Mouse (Mus musculus) MEL (cell line): Measurements from ENCODE around the gene Hsh2d. TPM values are rescaled to one million over a fixed set of nuclear protein-coding genes. Genes with fewer than 3 reads are reported as not detected.

Experiments used
- DNase-seq: peaks from one replicate; pipeline ENCODE4 v3.0.0; 2011; ENCODE audit warnings: low read depth, low spot score
- H3K27ac ChIP-seq: 2 replicates; pipeline ENCODE4 v1.5.1; 2012; ENCODE audit warnings: low read depth, mild to moderate bottlenecking, control low read depth, low read length, moderate library complexity; ENCODE audit not compliant: control insufficient read depth
- H3K27me3 ChIP-seq, 2 experiments: fragments of 150-350 bp in 1 of 2; sonication (generic) in 1 of 2; 2 replicates each; pipeline ENCODE4 v1.6.1; 2012; ENCODE audit warnings: low read length in 2 of 2, mild to moderate bottlenecking in 2 of 2, improper control_type of control experiment in 1 of 2, moderate library complexity in 1 of 2; ENCODE audit not compliant: insufficient read depth in 2 of 2, control insufficient read depth in 1 of 2
- H3K36me3 ChIP-seq, 2 experiments: 2 replicates each; pipeline ENCODE4 v1.6.1; 2012 to 2014; ENCODE audit warnings: low read length in 2 of 2, improper control_type of control experiment in 1 of 2, inconsistent platforms in 1 of 2, mild to moderate bottlenecking in 1 of 2; ENCODE audit not compliant: insufficient read depth in 2 of 2, control insufficient read depth in 1 of 2
- H3K4me1 ChIP-seq, 2 experiments: fragments of 150-350 bp in 1 of 2; sonication (generic) in 1 of 2; 2 replicates each; pipeline ENCODE4 v1.6.1; 2012; ENCODE audit warnings: low read length in 2 of 2, improper control_type of control experiment in 1 of 2, mild to moderate bottlenecking in 1 of 2; ENCODE audit not compliant: insufficient read depth in 2 of 2, control insufficient read depth in 1 of 2
- H3K4me3 ChIP-seq, 2 experiments: fragments of 150-350 bp in 1 of 2; sonication (generic) in 1 of 2; 2 replicates each; pipeline ENCODE4 v1.5.1; 2012; ENCODE audit warnings: low read depth in 2 of 2, low read length in 2 of 2, mild to moderate bottlenecking in 2 of 2, moderate library complexity in 2 of 2, control low read depth in 1 of 2, improper control_type of control experiment in 1 of 2; ENCODE audit not compliant: control insufficient read depth in 1 of 2, insufficient read depth in 1 of 2
- H3K79me2 ChIP-seq: 2 replicates; pipeline ENCODE4 v1.6.1; 2012; ENCODE audit warnings: mild to moderate bottlenecking, low read length, moderate library complexity; ENCODE audit not compliant: control insufficient read depth, poor library complexity, insufficient read depth
- H3K9ac ChIP-seq: 2 replicates; pipeline ENCODE4 v1.6.1; 2012; ENCODE audit warnings: low read depth, mild to moderate bottlenecking, control low read depth, low read length, moderate library complexity; ENCODE audit not compliant: control insufficient read depth, poor library complexity, severe bottlenecking
- H3K9me3 ChIP-seq: fragments of 150-350 bp; sonication (generic); replicated peaks from 2 replicates; pipeline ENCODE4 v1.6.1; 2012; ENCODE audit warnings: mild to moderate bottlenecking, low read length, improper control_type of control experiment, moderate library complexity; ENCODE audit not compliant: insufficient read depth
- BHLHE40 ChIP-seq: IDR thresholded peaks from 2 replicates; pipeline ENCODE4 v1.6.1; 2012; ENCODE audit warnings: low read depth, mild to moderate bottlenecking, inconsistent platforms, low read length, improper control_type of control experiment, borderline replicate concordance
- CTCF ChIP-seq, 3 experiments: IDR thresholded peaks in 2 of 3; conservative IDR thresholded peaks in 1 of 3; 2 replicates each; pipeline ENCODE4 v1.5.1; 2011 to 2012; ENCODE audit warnings: low read length in 3 of 3, low read depth in 2 of 3, mild to moderate bottlenecking in 2 of 3, improper control_type of control experiment in 1 of 3, inconsistent platforms in 1 of 3, mixed read lengths in 1 of 3, moderate library complexity in 1 of 3; ENCODE audit not compliant: control insufficient read depth in 1 of 3, insufficient read depth in 1 of 3, poor library complexity in 1 of 3, severe bottlenecking in 1 of 3
- EP300 ChIP-seq, 2 experiments: IDR thresholded peaks; 2 replicates each; pipeline ENCODE4 v1.6.1; 2011; ENCODE audit warnings: improper control_type of control experiment in 2 of 2, low read length in 2 of 2, low read depth in 1 of 2, mild to moderate bottlenecking in 1 of 2
- ETS1 ChIP-seq: IDR thresholded peaks from 2 replicates; pipeline ENCODE4 v1.6.1; 2012; ENCODE audit warnings: low read depth, mild to moderate bottlenecking, inconsistent platforms, low read length, improper control_type of control experiment, moderate library complexity
- GABPA ChIP-seq: IDR thresholded peaks from 2 replicates; pipeline ENCODE4 v1.6.1; 2012; ENCODE audit warnings: low read depth, mild to moderate bottlenecking, inconsistent platforms, low read length, improper control_type of control experiment, moderate library complexity
- GATA1 ChIP-seq: IDR thresholded peaks from 2 replicates; pipeline ENCODE4 v1.6.1; 2011; ENCODE audit warnings: low read depth, low read length, improper control_type of control experiment
- JUND ChIP-seq: IDR thresholded peaks from 2 replicates; pipeline ENCODE4 v1.6.1; 2011; ENCODE audit warnings: low read depth, mild to moderate bottlenecking, improper control_type of control experiment, low read length
- KAT2A ChIP-seq: conservative IDR thresholded peaks from 2 replicates; pipeline ENCODE4 v1.6.1; 2012; ENCODE audit warnings: low read depth, low read length, improper control_type of control experiment, inconsistent platforms
- MAX ChIP-seq: IDR thresholded peaks from 2 replicates; pipeline ENCODE4 v1.6.1; 2011; ENCODE audit warnings: low read length, improper control_type of control experiment
- MYC ChIP-seq: IDR thresholded peaks from 2 replicates; pipeline ENCODE4 v1.6.1; 2011; ENCODE audit warnings: low read depth, mild to moderate bottlenecking, low read length, improper control_type of control experiment, moderate library complexity
- POLR2AphosphoS2 ChIP-seq: IDR thresholded peaks from 2 replicates; pipeline ENCODE4 v1.6.1; 2011; ENCODE audit warnings: low read length, improper control_type of control experiment
- POLR2AphosphoS5 ChIP-seq: IDR thresholded peaks from 2 replicates; pipeline ENCODE4 v1.6.1; 2012; ENCODE audit warnings: low read depth, borderline replicate concordance, mild to moderate bottlenecking, inconsistent platforms, low read length, moderate library complexity, mixed read lengths
- RAD21 ChIP-seq: IDR thresholded peaks from 2 replicates; pipeline ENCODE4 v1.6.1; 2011; ENCODE audit warnings: mild to moderate bottlenecking, low read depth, low read length, improper control_type of control experiment
- SMC3 ChIP-seq: IDR thresholded peaks from 2 replicates; pipeline ENCODE4 v1.6.1; 2011; ENCODE audit warnings: low read depth, low read length, improper control_type of control experiment
- TAL1 ChIP-seq: IDR thresholded peaks from 2 replicates; pipeline ENCODE4 v1.6.1; 2012; ENCODE audit warnings: mild to moderate bottlenecking, inconsistent platforms, low read length, moderate library complexity, mixed read lengths
- TBP ChIP-seq: IDR thresholded peaks from 2 replicates; pipeline ENCODE4 v1.8.0; 2011; ENCODE audit warnings: low read depth, low read length, improper control_type of control experiment
- TCF12 ChIP-seq: IDR thresholded peaks from 2 replicates; pipeline ENCODE4 v1.6.1; 2014; ENCODE audit warnings: low read depth, mild to moderate bottlenecking, inconsistent platforms, low read length, improper control_type of control experiment, moderate library complexity
- USF1 ChIP-seq: IDR thresholded peaks from 2 replicates; pipeline ENCODE4 v1.6.1; 2014; ENCODE audit warnings: low read depth, mild to moderate bottlenecking, inconsistent platforms, low read length, improper control_type of control experiment, moderate library complexity
- USF2 ChIP-seq, 2 experiments: IDR thresholded peaks; 2 replicates each; pipeline ENCODE4 v1.6.1; 2011 to 2012; ENCODE audit warnings: improper control_type of control experiment in 2 of 2, low read length in 2 of 2, borderline replicate concordance in 1 of 2, inconsistent platforms in 1 of 2, low read depth in 1 of 2, mild to moderate bottlenecking in 1 of 2; ENCODE audit not compliant: insufficient read depth in 1 of 2
- ZC3H11A ChIP-seq: IDR thresholded peaks from 2 replicates; pipeline ENCODE4 v1.6.1; 2012; ENCODE audit warnings: low read depth, mild to moderate bottlenecking, inconsistent platforms, low read length, improper control_type of control experiment
- ZNF384 ChIP-seq: IDR thresholded peaks from 2 replicates; pipeline ENCODE4 v1.6.1; 2012; ENCODE audit warnings: low read depth, mild to moderate bottlenecking, inconsistent platforms, low read length, improper control_type of control experiment
- polyA plus RNA-seq, 2 experiments: library from polyadenylated mRNA; stranded (reverse) in 1 of 2; unstranded in 1 of 2; fragments of >175 nt in 1 of 2; fragments of >200 nt in 1 of 2; gene quantifications; 2 replicates each; pipeline versions ENCODE4 v1.2.1 to v1.2.4; 2012; ENCODE audit warnings: low replicate concordance in 2 of 2, low read depth in 1 of 2; ENCODE audit not compliant: insufficient read length in 2 of 2, insufficient read depth in 1 of 2, missing spikeins in 1 of 2
- total RNA-seq: library from RNA; depleted of rRNA; stranded (reverse); fragments of 300-350 nt; gene quantifications from 2 replicates; pipeline ENCODE4 v1.2.3, GENCODE M21; 2012

Hsh2d gene
- total and polyA plus RNA-seq, 3 experiments, result 0.04 to 0.13 TPM; not detected in 1

DNA sequence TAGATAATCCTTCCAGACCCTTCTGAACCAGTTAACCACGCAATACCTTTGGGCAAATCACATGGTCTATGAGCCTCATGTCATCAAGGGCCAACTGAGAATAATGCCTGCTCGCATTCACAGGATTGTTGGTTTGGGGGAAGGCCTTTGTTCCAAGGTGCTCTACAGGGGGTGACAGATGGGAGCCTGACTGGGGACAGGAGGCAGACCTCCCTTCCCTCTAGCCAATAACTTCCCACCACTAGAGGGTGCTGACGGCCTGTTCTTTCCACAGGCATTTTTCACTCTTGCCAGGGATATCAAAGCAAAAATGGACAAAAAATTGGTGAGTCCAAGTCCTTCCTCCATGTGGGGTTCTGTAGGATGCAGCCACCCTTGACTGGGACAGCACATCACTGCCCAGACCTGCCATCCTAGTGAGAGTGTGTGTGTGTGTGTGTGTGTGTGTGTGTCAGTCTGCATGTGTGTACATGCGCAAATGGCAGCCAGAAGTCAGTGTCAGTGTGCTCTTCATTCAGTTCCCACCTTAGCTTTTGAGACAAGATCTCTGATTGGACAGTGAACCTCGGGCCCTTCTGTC is 12.0 kb upstream of the Hsh2d start:
- peak; percentile 64 for DNase-seq
- Histone ChIP-seq H3K9ac (no peak overlapping the region), H3K4me3 (no peak overlapping the region), H3K27ac (no peak overlapping the region), H3K36me3 (peaks cover 0 to 3% of the 10 kb centered on the region in 2 experiments; a peak in 1 of 4 replicates), H3K79me2 (no peaks in the 10 kb centered on the region), H3K27me3 (no peaks in the 10 kb centered on the region), H3K9me3 (no peaks in the 10 kb centered on the region), H3K4me1 (no peaks in the 10 kb centered on the region; a peak in 1 of 4 replicates)
- no peak for TF ChIP-seq BHLHE40
- TF ChIP-seq ZC3H11A, result 0 out of 2 replicates have a peak, but pooled peaks have one; percentile 41
- peak; percentile 59 for TF ChIP-seq RAD21
- peak; percentile 45 to 66 (median 63) for TF ChIP-seq CTCF (IDR thresholded peaks at IDR 0.05 in 2 of 3, conservative IDR thresholded peaks at IDR 0.05 in 1 of 3; ENCODE audit: control insufficient read depth in 1 of 3, insufficient read depth in 1 of 3, low read depth in 2 of 3, low read length in 3 of 3, poor library complexity in 1 of 3, severe bottlenecking in 1 of 3)
- TF ChIP-seq MAX, result no peak
- TF ChIP-seq ETS1, result no peak
- TF ChIP-seq KAT2A, result no peak
- TF ChIP-seq POLR2AphosphoS5, result no peak
- TF ChIP-seq SMC3, result peak; percentile 58
- TF ChIP-seq TCF12, result no peak
- no peak for TF ChIP-seq MYC
- no peak for TF ChIP-seq GABPA
- TF ChIP-seq TAL1, result no peak
- no peak for TF ChIP-seq USF1
- no peak for TF ChIP-seq JUND
- no peak for TF ChIP-seq GATA1
- no peak for TF ChIP-seq POLR2AphosphoS2

DNA sequence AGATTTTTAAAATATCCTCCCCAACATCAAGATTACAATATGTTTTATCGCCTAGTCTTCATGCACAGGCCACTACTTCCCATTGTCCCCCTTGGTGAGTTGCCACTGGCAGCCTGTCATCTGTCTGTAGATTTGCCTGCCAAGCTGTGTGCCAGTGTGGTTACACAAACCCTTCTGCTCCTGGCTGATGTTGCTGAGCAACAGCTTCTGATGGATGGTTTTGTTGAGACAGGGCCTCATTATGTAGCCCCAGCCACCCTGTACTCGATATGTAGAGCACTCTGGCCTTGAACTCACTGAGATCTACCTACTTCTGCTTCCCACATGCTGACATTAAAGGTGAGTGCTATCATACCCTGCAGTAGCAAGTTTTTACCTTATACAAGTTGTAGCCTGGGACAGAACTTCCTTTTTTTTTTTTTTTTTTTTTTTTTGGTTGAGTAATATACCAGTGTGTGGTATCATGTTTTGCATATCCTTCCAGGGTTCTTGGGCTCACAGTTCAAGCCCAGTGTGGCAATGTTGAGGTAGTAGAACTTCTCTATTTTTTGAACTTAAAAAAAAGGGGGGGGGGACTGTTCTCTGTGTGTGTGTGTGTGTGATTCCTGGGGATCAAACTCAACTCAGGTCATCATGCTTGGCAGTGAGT is 5.8 kb upstream of the Hsh2d start:
- Histone ChIP-seq H3K27ac (no peak overlapping the region), H3K36me3 (peaks cover 0 to 3% of the 10 kb centered on the region in 2 experiments; a peak in 2 of 4 replicates)
- peak; percentile 73 for DNase-seq
- TF ChIP-seq USF2 (IDR thresholded peaks at IDR 0.05; ENCODE audit: borderline replicate concordance in 1 of 2, insufficient read depth in 1 of 2, low read depth in 1 of 2, low read length in 2 of 2) (no peak), TBP (0 out of 2 replicates have a peak, but pooled peaks have one; percentile 33), MYC (peak; percentile 53; the same call in 1 of the 2 replicates), GATA1 (no peak), ZNF384 (peak; percentile 99), EP300 (IDR thresholded peaks at IDR 0.05; ENCODE audit: low read depth in 1 of 2, low read length in 2 of 2) (peak in 1 of 2 experiments; percentile 36; a peak in 1 of 4 replicates)
- TF ChIP-seq, all 39 proteins: peak for 4
- Histone ChIP-seq H3K4me3 (no peak overlapping the region), H3K27me3 (no peaks in the 10 kb centered on the region), H3K79me2 (no peaks in the 10 kb centered on the region), H3K4me1 (peaks cover 0 to 4% of the 10 kb centered on the region in 2 experiments; a peak in 2 of 4 replicates), H3K9me3 (no peaks in the 10 kb centered on the region), H3K9ac (no peak overlapping the region)
